Mouse (Mus musculus) liver, postnatal 0 days (tissue): ENCODE measurements around the gene Mok.

Experiments used
- CTCF ChIP-seq: sonication (generic); IDR thresholded peaks from 2 replicates; pipeline ENCODE4 v1.5.1; 2016; ENCODE audit warnings: antibody characterized with exemption, low read depth
- EP300 ChIP-seq: IDR thresholded peaks from 2 replicates; pipeline ENCODE4 v1.6.1; 2016; ENCODE audit warnings: antibody characterized with exemption, low read depth, mild to moderate bottlenecking

DNA sequence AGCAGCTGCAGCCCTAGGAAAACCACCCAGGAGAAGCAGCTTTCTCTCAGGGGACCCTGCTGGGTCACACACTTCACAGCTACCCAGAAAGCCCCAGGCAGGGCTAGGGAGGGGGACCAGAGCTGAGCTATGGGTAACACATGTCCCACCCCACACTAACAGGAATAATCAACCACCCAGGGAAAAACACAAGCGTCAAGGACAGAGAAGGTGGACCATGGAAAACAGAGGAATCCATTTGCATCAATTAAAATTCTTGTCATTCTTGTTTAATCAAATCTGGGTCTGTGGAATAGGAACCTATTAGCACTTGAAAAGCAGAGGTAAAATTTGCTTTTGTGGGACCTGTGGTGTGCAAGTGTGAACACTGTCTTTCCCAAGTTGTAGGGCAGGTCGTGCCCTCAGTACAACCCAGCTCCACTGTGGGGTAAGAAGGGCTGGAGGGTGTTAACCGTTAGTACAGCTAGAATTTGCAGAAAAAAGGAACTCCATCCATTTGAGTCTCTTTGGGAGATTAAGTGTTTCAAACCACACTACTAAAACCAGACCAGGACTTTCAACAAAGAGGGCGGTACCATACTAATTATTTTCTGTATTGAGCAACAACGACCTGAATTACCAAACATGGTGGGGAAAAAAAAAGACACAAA is 3.4 kb downstream of the Mok start:
- TF ChIP-seq CTCF = no peak
- TF ChIP-seq EP300 = no peak
